Mouse (Mus musculus) hindbrain, embryonic 16.5 days (tissue): ENCODE data around the gene Gpr84. TPM values are rescaled to one million over a fixed set of nuclear protein-coding genes. Genes with fewer than 3 reads are reported as not detected.

ENCODE experiments used
- ATAC-seq: fragments of 200-750 bp; cut with Nextera tagmentation; 2 replicates; pipeline ENCODE4 v1.8.0; 2017; ENCODE audit warnings: moderate TSS enrichment, moderate library complexity
- H3K27ac ChIP-seq: fragments of 300-500 bp; sonication (generic); 2 replicates; pipeline ENCODE4 v1.5.1; 2014; ENCODE audit warnings: low read depth, mild to moderate bottlenecking, control low read depth, low read length, moderate library complexity
- H3K27me3 ChIP-seq: fragments of 300-500 bp; sonication (generic); replicated peaks from 2 replicates; pipeline ENCODE4 v1.6.1; 2014; ENCODE audit warnings: low read length; ENCODE audit not compliant: control insufficient read depth, insufficient read depth
- H3K36me3 ChIP-seq: fragments of 300-500 bp; sonication (generic); 2 replicates; pipeline ENCODE4 v1.6.1; 2014; ENCODE audit warnings: mild to moderate bottlenecking, low read length, moderate library complexity, mixed read lengths; ENCODE audit not compliant: control insufficient read depth, insufficient read depth
- H3K4me1 ChIP-seq: fragments of 300-500 bp; sonication (generic); 2 replicates; pipeline ENCODE4 v1.6.1; 2014; ENCODE audit warnings: low read depth, low read length; ENCODE audit not compliant: control insufficient read depth, insufficient read depth
- H3K4me2 ChIP-seq: fragments of 300-500 bp; sonication (generic); 2 replicates; pipeline ENCODE4 v1.6.1; 2014; ENCODE audit warnings: mild to moderate bottlenecking, low read length, control low read depth, moderate library complexity
- H3K4me3 ChIP-seq: fragments of 300-500 bp; sonication (generic); 2 replicates; pipeline ENCODE4 v1.5.1; 2014; ENCODE audit warnings: mild to moderate bottlenecking, low read length, control low read depth, moderate library complexity
- H3K9ac ChIP-seq: fragments of 300-500 bp; sonication (generic); 2 replicates; pipeline ENCODE4 v1.6.1; 2014; ENCODE audit warnings: low read depth, mild to moderate bottlenecking, control low read depth, low read length, moderate library complexity
- H3K9me3 ChIP-seq: fragments of 300-500 bp; sonication (generic); 2 replicates; pipeline ENCODE4 v1.6.1; 2014; ENCODE audit warnings: mild to moderate bottlenecking, low read length, moderate library complexity; ENCODE audit not compliant: control insufficient read depth
- WGBS: fragments of 180-500 bp; shearing (Covaris S2); extraction: QIAGEN DNeasy Blood & Tissue Kit; methylation state at CpG from one replicate; pipeline ENCODE4 v1.1.7; 2014; 5-methylcytosine and 5-hydroxymethylcytosine counted together
- polyA plus RNA-seq: library from polyadenylated mRNA; unstranded; fragments of >200 nt; fragmentation: Nextera tagmentation; extraction: Ambion mirVana; gene quantifications from 2 replicates; pipeline ENCODE4 v1.2.1, GENCODE M21; 2015

The Gpr84 gene
- polyA plus RNA-seq, 1 experiment from 2014 or later: 0.34 TPM

DNA sequence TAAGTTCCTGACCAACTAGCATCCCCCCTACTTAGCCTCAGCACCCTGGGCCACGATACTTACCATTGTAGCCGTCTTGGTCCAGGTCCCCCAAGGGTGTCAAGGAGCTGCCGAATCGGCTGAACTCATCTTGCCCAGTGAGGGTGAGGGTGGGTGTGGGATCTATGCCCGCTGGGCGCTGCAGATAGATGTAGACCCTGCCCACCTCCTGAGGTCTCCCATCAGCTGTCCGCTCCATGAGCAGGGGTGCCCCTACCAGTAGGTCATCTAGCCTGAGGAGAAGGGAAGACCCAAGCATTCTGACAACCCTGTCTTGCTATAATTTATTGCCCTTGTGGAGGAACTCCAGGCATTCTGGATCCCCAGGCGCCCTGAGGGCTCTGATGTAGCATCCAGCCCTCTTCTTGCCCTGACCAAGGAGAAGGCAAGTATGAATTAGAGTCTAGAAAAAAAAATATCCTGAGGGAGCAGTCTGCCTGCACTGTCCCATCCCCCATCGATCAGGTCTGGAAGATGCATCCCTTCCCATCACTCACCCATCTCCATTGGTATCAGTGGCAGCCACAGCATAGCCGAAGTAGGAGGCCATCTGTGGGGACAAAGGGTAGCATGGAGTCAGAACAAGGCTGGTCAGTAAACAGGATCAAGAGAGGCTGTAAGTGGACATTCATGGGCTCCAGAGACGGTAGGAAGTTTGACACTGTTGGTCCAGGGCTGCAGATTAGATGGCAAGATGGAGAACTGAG, 43.3 kb upstream of the Gpr84 start:
- Histone ChIP-seq H3K9me3 (no peaks in the 10 kb centered on the region), H3K9ac (no peak overlapping the region), H3K27me3 (no peaks in the 10 kb centered on the region), H3K27ac (no peak overlapping the region), H3K36me3 (no peaks in the 10 kb centered on the region), H3K4me1 (no peaks in the 10 kb centered on the region), H3K4me2 (no peak overlapping the region), H3K4me3 (no peak overlapping the region)
- no peak for ATAC-seq
- 92% methylated on average over 11 of the region's 11 CpGs for WGBS

DNA sequence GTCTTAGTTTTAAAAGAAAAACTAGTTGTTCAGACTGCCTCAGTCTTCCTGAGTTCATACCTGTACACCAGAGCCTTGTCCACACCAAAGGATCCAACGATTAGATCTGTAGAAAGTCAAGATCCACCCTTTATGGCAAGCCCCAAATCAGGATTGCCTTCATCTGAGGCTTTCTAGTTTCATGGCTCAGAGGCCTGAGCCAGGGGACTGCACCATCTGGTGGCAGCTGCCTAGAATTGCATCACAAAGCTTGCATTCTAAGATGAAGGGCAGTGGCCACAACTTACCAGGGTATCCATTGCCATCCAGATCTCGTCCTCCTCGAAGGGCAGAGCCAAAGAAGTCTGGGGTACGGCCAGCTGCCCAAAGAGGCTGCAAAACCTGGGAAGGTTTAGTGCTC, 42.4 kb upstream of the Gpr84 start:
- Histone ChIP-seq H3K36me3 (no peaks in the 10 kb centered on the region), H3K9me3 (no peaks in the 10 kb centered on the region), H3K4me1 (no peaks in the 10 kb centered on the region), H3K27me3 (no peaks in the 10 kb centered on the region), H3K4me2 (no peak overlapping the region), H3K9ac (no peak overlapping the region), H3K27ac (no peak overlapping the region), H3K4me3 (no peak overlapping the region)
- WGBS: 47% methylated on average over 4 of the region's 4 CpGs
- peak; percentile 52 for ATAC-seq

DNA sequence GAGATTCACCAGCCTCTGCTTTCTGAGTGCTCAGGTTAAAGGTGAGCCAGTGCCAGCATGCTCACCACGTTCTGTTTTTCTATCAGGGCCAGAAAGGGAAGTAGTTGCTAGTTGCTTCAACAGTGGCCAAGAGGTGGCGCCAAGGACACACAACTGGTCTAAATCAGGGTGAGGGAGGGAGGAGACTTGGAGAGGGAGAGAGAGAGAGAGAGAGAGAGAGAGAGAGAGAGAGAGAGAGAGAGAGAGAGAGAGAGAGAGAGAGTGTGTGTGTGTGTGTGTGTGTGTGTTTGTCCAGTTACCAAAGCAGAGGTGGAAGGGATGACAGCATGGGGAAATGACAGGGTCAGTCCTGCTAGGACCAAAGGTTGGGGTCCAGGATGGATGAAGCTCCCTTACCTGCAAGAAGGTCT, 36.9 kb upstream of the Gpr84 start:
- 6% methylated on average over 2 of the region's 2 CpGs for WGBS
- H3K9me3 ChIP-seq: no peaks in the 10 kb centered on the region
- no peak for ATAC-seq

DNA sequence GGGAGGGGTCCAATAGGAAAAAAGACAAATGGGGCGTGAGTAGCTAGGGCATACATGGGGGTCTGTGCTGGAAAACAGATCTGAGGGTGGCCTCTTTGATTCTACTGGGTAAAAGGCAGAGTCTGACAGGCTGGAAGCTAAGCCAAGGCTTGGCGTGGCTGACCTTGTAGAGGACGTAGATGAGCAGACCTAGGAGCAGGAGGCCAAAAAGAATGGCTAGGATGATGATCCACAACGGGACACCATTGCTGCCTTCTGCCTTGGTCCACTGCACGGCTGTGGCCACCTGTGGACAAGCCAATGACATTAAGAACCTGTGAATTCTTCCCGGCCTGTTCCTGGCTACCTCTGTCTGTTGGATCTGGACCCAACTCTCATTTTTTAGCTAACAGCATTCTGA, 35.4 kb upstream of the Gpr84 start:
- Histone ChIP-seq H3K9ac (no peak overlapping the region), H3K4me2 (no peak overlapping the region), H3K9me3 (no peaks in the 10 kb centered on the region), H3K27me3 (no peaks in the 10 kb centered on the region), H3K4me3 (no peak overlapping the region), H3K27ac (no peak overlapping the region), H3K4me1 (peaks cover 5% of the 10 kb centered on the region), H3K36me3 (no peaks in the 10 kb centered on the region)
- no peak for ATAC-seq
- 89% methylated on average over 6 of the region's 6 CpGs for WGBS

More for the DNA sequence above, 36.9 kb upstream of the Gpr84 start:
- H3K36me3 ChIP-seq: no peaks in the 10 kb centered on the region
- no peak overlapping the region for H3K4me3 ChIP-seq
- no peak overlapping the region for H3K4me2 ChIP-seq
- no peaks in the 10 kb centered on the region for H3K27me3 ChIP-seq
- no peak overlapping the region for H3K27ac ChIP-seq
- H3K4me1 ChIP-seq: no peaks in the 10 kb centered on the region
- no peak overlapping the region for H3K9ac ChIP-seq

DNA sequence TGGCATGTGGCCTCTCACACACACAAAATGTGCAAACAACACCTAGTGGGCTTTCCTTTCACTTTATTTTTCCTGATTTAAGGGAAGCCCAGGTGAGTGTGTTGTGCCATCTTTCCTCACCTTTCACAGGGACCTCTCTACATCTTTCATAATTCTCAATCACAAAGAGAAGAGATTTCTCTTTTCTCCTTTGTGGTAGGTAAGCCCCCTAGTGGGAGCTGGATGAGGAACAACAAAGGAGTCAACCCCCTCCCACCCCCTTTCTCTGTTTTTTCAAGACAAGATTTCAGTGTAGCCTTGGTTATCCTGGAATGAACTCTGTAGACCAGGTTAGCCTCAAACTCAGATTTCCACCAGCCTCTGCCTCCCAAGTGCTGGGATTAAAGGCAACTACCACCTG, 33.1 kb upstream of the Gpr84 start:
- Histone ChIP-seq H3K9me3 (no peaks in the 10 kb centered on the region), H3K9ac (no peak overlapping the region), H3K36me3 (no peaks in the 10 kb centered on the region), H3K27me3 (no peaks in the 10 kb centered on the region), H3K4me2 (no peak overlapping the region), H3K4me3 (no peak overlapping the region), H3K27ac (no peak overlapping the region), H3K4me1 (peaks cover 12% of the 10 kb centered on the region)
- ATAC-seq: no peak

DNA sequence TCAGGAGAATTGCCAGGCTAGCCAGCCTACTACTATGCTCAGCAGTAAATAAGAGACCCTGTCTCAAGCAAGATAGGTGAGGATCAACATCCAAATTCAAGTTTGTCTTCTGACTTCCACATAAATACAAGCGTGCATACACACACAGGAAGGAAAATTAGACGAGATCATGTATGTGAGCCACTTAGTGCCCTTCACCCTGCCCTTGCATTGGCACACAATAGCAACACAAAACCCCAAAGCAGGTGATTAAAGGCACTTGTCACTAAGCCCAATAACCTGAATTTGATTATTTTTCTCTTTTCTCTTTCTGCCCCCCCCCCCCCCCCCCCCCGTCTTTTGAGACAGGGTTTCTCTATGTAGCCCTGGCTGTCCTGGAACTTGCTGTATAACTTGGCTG, 32.6 kb upstream of the Gpr84 start:
- peaks cover 14% of the 10 kb centered on the region for H3K4me1 ChIP-seq
- no peak for ATAC-seq
- H3K27me3 ChIP-seq: no peaks in the 10 kb centered on the region; the same call in 1 of the 2 replicates
- H3K9me3 ChIP-seq: no peaks in the 10 kb centered on the region
- no peak overlapping the region for H3K4me3 ChIP-seq
- 83% methylated on average over 2 of the region's 3 CpGs for WGBS
- no peak overlapping the region for H3K27ac ChIP-seq
- no peak overlapping the region for H3K4me2 ChIP-seq
- H3K9ac ChIP-seq: no peak overlapping the region
- H3K36me3 ChIP-seq: no peaks in the 10 kb centered on the region

DNA sequence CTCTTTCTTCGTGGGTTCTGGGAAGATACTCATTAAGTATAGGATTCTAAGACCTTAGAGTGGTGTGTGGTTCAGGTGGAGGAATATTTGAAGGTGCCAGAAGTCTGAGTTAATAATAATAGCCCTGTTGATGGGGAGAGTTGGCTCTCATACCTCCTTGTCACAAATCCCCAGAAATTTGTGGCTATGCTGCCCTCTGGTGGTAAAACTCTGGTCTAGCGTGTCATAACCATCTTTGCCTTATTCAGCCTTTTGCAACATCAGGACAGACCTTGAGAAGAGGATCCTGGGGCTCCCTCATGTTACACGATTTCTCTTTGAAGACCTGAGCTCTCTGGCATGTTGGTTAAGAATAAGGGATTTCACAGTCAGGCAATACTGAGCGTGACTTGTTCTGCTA, 32.0 kb upstream of the Gpr84 start:
- Histone ChIP-seq H3K4me2 (no peak overlapping the region), H3K4me3 (no peak overlapping the region), H3K9me3 (no peaks in the 10 kb centered on the region), H3K36me3 (no peaks in the 10 kb centered on the region), H3K9ac (no peak overlapping the region), H3K27me3 (no peaks in the 10 kb centered on the region; the same call in 1 of the 2 replicates), H3K27ac (no peak overlapping the region), H3K4me1 (peaks cover 14% of the 10 kb centered on the region)
- 15% methylated on average over 4 of the region's 4 CpGs for WGBS
- ATAC-seq: no peak

DNA sequence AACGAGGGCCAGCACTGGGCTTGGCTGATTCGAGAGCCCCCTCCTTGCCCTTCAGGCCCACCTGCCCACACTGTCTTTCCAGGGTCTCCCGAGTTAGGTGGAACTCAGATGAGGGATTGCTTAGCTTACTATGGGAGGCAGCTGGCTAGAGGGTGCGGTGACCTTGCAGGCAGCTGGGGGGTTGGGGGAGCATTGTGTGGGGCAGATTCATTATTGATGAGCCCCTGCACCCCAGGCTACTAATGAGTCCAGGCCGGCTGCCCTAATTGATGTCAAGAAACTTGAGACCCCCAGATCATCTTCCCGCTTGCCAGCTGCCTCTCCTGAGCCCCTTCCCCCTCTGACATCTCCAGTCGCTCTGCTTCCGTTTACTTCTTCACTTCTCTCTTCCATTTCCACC, 31.1 kb upstream of the Gpr84 start:
- H3K27me3 ChIP-seq: no peaks in the 10 kb centered on the region; the same call in 1 of the 2 replicates
- H3K4me3 ChIP-seq: no peak overlapping the region
- H3K9ac ChIP-seq: no peak overlapping the region
- no peaks in the 10 kb centered on the region for H3K36me3 ChIP-seq
- H3K9me3 ChIP-seq: no peaks in the 10 kb centered on the region
- H3K4me1 ChIP-seq: peaks cover 14% of the 10 kb centered on the region
- H3K4me2 ChIP-seq: no peak overlapping the region
- H3K27ac ChIP-seq: no peak overlapping the region
- WGBS: 61% methylated on average over 8 of the region's 8 CpGs
- ATAC-seq: no peak

DNA sequence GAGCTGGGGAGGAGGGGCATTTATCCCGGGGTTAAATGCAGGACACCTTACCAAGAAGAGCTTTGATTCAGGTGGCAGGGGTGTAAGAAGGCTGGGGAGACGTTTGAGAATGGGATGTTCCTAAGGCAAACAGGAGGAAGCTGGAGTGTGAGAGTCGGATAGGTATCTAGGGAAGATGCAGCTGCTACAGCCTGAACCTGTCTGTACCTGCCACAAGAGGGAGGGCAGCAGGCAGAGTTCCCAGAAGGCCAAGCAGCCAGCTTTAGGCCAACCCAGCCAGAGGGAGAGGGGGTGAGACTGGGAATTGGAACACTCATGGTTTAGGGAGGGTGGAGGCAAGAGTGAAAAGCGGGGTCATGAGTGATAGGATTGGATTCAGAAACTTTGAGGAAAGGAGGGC, 30.4 kb upstream of the Gpr84 start:
- Histone ChIP-seq H3K27me3 (no peaks in the 10 kb centered on the region; the same call in 1 of the 2 replicates), H3K9ac (no peak overlapping the region; the same call in 1 of the 2 replicates), H3K27ac (no peak overlapping the region), H3K36me3 (no peaks in the 10 kb centered on the region), H3K4me2 (peak overlapping the region; percentile 83), H3K4me3 (peak overlapping the region; percentile 64), H3K4me1 (peaks cover 14% of the 10 kb centered on the region), H3K9me3 (no peaks in the 10 kb centered on the region)
- no peak for ATAC-seq
- 25% methylated on average over 4 of the region's 4 CpGs for WGBS
